Mouse (Mus musculus) activated CD4-positive, CD25-positive, alpha-beta regulatory T cell (primary cell): ENCODE results near the gene Olfr1102. TPM values are rescaled to one million over a fixed set of nuclear protein-coding genes. Genes with fewer than 3 reads are reported as not detected.

Source experiments
- polyA plus RNA-seq, 2 experiments: library from polyadenylated mRNA; unstranded; fragments of 100-300 nt; shearing (Covaris generic); gene quantifications; one replicate each; pipeline ENCODE4 v1.2.1; 2017

The Olfr1102 gene
- not detected for polyA plus RNA-seq

GRCm38 (mm10) chr2:86998098-86998497 lies at the start of gene Olfr1102:
Gene Olfr1102 (plus strand): TSS chr2:86998398.

GRCm38 (mm10) chr2:86960593-86960992 lies 37.6 kb upstream of the Olfr1102 start, which contains the start of gene Olfr1099:
Gene Olfr1099 (minus strand): TSS chr2:86960693.

GRCm38 (mm10) chr2:86979854-86980253 lies 18.3 kb upstream of the Olfr1102 start, which contains the start of gene Olfr1100:
Gene Olfr1100 (minus strand): TSS chr2:86979954.

GRCm38 (mm10) chr2:86991121-86991520 lies 7.1 kb upstream of the Olfr1102 start, which contains the start of gene Olfr1101:
Gene Olfr1101 (minus strand): TSS chr2:86991221.

GRCm38 (mm10) chr2:87026980-87027379 lies 28.8 kb downstream of the Olfr1102 start, which contains the start of gene Olfr1104:
Gene Olfr1104 (minus strand): TSS chr2:87027080.

GRCm38 (mm10) chr2:87036431-87036830 lies 38.2 kb downstream of the Olfr1102 start, which contains the start of gene Olfr1105:
Gene Olfr1105 (minus strand): TSS chr2:87036531.

GRCm38 (mm10) chr2:87052173-87052572 lies 54.0 kb downstream of the Olfr1102 start, which contains the start of gene Olfr1106:
Gene Olfr1106 (minus strand): TSS chr2:87052273.

Other genes starting within 250 kb of the Olfr1102 start
- gene Olfr1090, start 239.4 kb upstream of the Olfr1102 start, polyA plus RNA-seq: under 1 TPM in 1 of 2 experiments, not detected in 1; 0.56 TPM
- gene Olfr1093, start 215.9 kb upstream of the Olfr1102 start, polyA plus RNA-seq: not detected
- not detected for gene Olfr141, start 188.4 kb upstream of the Olfr1102 start, polyA plus RNA-seq
- not detected for gene Olfr1094, start 173.7 kb upstream of the Olfr1102 start, polyA plus RNA-seq
- gene Olfr1095, start 146.7 kb upstream of the Olfr1102 start, polyA plus RNA-seq: under 1 TPM in 1 of 2 experiments, not detected in 1; 0.57 TPM
- gene Gm13723, start 123.6 kb upstream of the Olfr1102 start, polyA plus RNA-seq: under 1 TPM; 0.04 to 0.28 TPM
- gene Olfr1097, start 106.2 kb upstream of the Olfr1102 start, polyA plus RNA-seq: under 1 TPM in 1 of 2 experiments, not detected in 1; 0.17 TPM
- under 1 TPM in 1 of 2 experiments, not detected in 1; 0.37 TPM for gene Olfr1098, start 73.9 kb upstream of the Olfr1102 start, polyA plus RNA-seq
- not detected for gene Olfr1099, start 37.7 kb upstream of the Olfr1102 start, polyA plus RNA-seq
- not detected for gene Olfr1100, start 18.4 kb upstream of the Olfr1102 start, polyA plus RNA-seq
- gene Olfr1101, start 7.2 kb upstream of the Olfr1102 start, polyA plus RNA-seq: not detected
- gene Olfr1104, start 28.7 kb downstream of the Olfr1102 start, polyA plus RNA-seq: not detected
- gene Olfr1105, start 38.1 kb downstream of the Olfr1102 start, polyA plus RNA-seq: under 1 TPM; 0.11 TPM
- under 1 TPM in 1 of 2 experiments, not detected in 1; 0.18 TPM for gene Olfr1106, start 53.9 kb downstream of the Olfr1102 start, polyA plus RNA-seq
- not detected for gene Olfr1107, start 77.4 kb downstream of the Olfr1102 start, polyA plus RNA-seq
- under 1 TPM in 1 of 2 experiments, not detected in 1; 0.23 TPM for gene Olfr1109, start 97.6 kb downstream of the Olfr1102 start, polyA plus RNA-seq
- gene Olfr259, start 116.2 kb downstream of the Olfr1102 start, polyA plus RNA-seq: not detected
- gene Olfr1110, start 141.9 kb downstream of the Olfr1102 start, polyA plus RNA-seq: not detected
- not detected for gene Olfr1111, start 154.2 kb downstream of the Olfr1102 start, polyA plus RNA-seq
- gene Olfr1112, start 189.4 kb downstream of the Olfr1102 start, polyA plus RNA-seq: not detected
- not detected for gene Olfr1113, start 210.6 kb downstream of the Olfr1102 start, polyA plus RNA-seq
- not detected for gene Olfr1115, start 249.6 kb downstream of the Olfr1102 start, polyA plus RNA-seq